Mouse (Mus musculus) cerebellum, adult 2 months (tissue): ENCODE measurements around the gene Ap5z1.

Source experiments
- CTCF ChIP-seq: fragments of 200-500 bp; IDR thresholded peaks from 2 replicates; pipeline ENCODE4 v1.5.1; 2011; ENCODE audit warnings: low read depth, mild to moderate bottlenecking, control low read depth, low read length, moderate library complexity, borderline replicate concordance; ENCODE audit not compliant: insufficient read depth
- POLR2A ChIP-seq: fragments of 200-500 bp; IDR thresholded peaks from 2 replicates; pipeline ENCODE4 v1.6.1; 2011; ENCODE audit warnings: low read length, control low read depth, borderline replicate concordance; ENCODE audit not compliant: insufficient read depth

- no peak for TF ChIP-seq POLR2A
- TF ChIP-seq CTCF: peak; percentile 42; the same call in 1 of the 2 replicates
Observed at GRCm38 (mm10) chr5:142505695-142506423, 42.1 kb downstream of the Ap5z1 start.
